Mouse (Mus musculus): ENCODE data around the gene Morc4. TPM values are rescaled to one million over a fixed set of nuclear protein-coding genes. Genes with fewer than 3 reads are reported as not detected.

Gene Morc4
- polyA plus RNA-seq (2017; shearing (Covaris generic)): 0.34 TPM

GRCm38 (mm10) chrX:139870938-139871791 is at the start of gene Morc4:
Gene Morc4 (minus strand): TSS chrX:139871677.

DNA sequence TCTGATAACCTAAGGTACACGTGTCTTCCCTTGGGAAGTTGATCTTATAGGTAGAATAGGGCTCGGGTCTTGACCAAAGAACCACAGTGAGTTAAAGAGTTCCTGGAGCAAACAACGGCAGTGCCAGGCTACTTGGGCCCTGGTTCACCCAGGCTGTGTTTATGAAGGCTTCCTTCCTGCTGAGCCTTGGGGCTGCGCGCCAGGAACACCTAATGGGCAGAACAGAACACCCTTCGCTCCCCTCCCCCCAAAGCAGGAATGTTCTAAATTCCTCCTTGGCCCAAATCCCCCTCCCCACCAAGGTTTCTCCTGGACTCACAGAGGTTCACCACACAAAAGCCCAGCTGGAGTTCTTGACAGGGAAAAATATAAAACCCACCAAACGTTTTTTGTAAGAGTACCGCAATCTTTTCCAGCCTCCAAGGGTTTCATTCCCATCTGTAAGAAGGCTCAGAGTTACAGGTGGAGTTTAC is 71.0 kb downstream of the Morc4 start, which contains the start of gene Cldn2:
Cldn2 (plus strand) TSS at position 423 of the 473 bp plus-strand sequence.

GRCm38 (mm10) chrX:139782278-139783044 is 89.0 kb downstream of the Morc4 start, which contains the start of gene Ripply1:
Gene Ripply1 (minus strand): TSS chrX:139782353.

Other genes starting within 250 kb of the Morc4 start
- gene Tbc1d8b, start 186.7 kb downstream of the Morc4 start, polyA plus RNA-seq (2017; shearing (Covaris generic)): 10.2 TPM
- 2.0 TPM for gene Gm15013, start 157.2 kb downstream of the Morc4 start, polyA plus RNA-seq (2017; shearing (Covaris generic))
- gene Ripply1, start 89.3 kb downstream of the Morc4 start, polyA plus RNA-seq (2017; shearing (Covaris generic)): not detected
- gene Cldn2, start 70.8 kb downstream of the Morc4 start, polyA plus RNA-seq (2017; shearing (Covaris generic)): not detected
- 13.5 TPM for gene Rbm41, start 126.9 kb upstream of the Morc4 start, polyA plus RNA-seq (2017; shearing (Covaris generic))
- gene Nup62cl, start 191.0 kb upstream of the Morc4 start, polyA plus RNA-seq (2017; shearing (Covaris generic)): 0.78 TPM
- gene Pih1h3b, start 191.2 kb upstream of the Morc4 start, polyA plus RNA-seq (2017; shearing (Covaris generic)): not detected

Data from effector memory CD4-positive, alpha-beta T cell, adult 7 months (primary cell).